Mouse (Mus musculus) left cerebral cortex, postnatal 4 days (tissue): ENCODE measurements around the gene Cdc42se1. TPM values are rescaled to one million over a fixed set of nuclear protein-coding genes. Genes with fewer than 3 reads are reported as not detected.
"Not testable (repeated sequence)": the region's sequence is repeated elsewhere in the genome, so short reads cannot be mapped to it uniquely, and the experiment has no call there.

Experiments used
- DNase-seq: peaks from one replicate; pipeline ENCODE4 v3.0.0-alpha.2; 2022
- intact Hi-C: fragments of 180-260 bp; cut with DNase I; formaldehyde crosslinking; loops from one replicate; pipeline ENCODE4 v1.15.1; 2025
- total RNA-seq, 2 experiments: library from RNA; stranded (reverse); gene quantifications; 2 replicates each; pipeline ENCODE4 v1.2.3; 2021

Gene Cdc42se1
- total RNA-seq = 10 to 100 TPM; 62.1 to 62.4 TPM

DNA sequence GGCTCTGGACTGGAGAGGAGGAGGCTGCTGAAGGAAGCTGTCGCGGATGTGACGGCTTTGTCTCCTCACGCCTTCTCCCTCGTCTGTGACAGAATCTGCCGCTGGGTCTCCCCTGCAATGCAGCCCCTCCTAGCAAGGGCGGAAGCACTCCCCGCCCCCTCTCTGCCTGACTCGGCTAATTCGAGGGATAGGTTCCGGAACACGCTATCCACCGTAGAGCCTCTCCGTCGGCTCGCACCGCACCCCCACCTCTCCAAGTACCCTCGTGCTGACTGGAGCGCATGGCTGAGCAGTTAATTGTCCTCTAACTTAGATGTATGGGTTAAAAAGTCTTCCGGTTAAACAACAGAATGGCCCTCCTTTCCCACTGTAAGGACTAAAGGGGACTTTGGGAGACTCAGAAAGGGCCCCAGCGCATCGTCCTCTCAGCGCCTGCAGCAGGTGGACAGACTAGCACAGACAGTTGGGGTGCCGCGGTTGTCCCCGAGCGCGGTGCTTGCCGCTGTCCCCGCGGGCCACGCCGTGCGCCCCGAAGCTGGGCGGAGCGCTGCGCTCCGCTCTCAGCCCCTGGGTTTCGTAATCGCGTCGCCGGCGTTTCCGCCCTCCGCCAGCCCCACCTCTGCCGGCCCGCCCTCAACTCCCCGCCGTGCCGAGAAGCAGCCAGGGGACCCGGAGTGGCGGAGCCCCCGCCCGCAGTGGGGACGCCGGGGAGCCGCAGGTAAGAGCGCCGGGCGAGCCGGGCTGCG, at the start of gene Cdc42se1:
Gene Cdc42se1, plus strand, starts transcription at position 585 of the 746 bp plus-strand sequence.
- intact Hi-C loops = loop anchor here (5.0 kb wide), 1 partner anchor 54 kb away; the partner anchor contains the start of genes Mindy1 and Prune1
- peak; percentile 92 for DNase-seq

DNA sequence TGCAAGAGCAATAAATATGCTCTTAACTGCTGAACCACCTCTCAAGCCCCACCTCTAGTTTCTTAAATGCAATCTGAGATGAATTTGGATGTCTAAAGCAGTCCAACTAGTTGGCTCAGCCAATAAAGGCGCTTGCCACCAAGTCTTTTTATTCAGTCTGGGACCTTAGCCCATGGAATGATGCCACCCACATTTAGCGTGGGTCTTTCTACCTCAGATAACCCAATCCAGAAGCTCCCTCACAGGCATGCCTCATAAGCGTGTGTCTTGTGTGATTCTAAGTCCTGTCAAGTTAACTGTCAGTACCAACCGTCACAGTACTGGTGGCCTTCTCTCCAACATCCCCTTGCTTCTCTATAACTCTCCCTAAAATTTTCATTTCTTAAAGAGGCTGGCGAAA, 49.6 kb upstream of the Cdc42se1 start:
- DNase-seq = no peak
- intact Hi-C loops = no loop called here

DNA sequence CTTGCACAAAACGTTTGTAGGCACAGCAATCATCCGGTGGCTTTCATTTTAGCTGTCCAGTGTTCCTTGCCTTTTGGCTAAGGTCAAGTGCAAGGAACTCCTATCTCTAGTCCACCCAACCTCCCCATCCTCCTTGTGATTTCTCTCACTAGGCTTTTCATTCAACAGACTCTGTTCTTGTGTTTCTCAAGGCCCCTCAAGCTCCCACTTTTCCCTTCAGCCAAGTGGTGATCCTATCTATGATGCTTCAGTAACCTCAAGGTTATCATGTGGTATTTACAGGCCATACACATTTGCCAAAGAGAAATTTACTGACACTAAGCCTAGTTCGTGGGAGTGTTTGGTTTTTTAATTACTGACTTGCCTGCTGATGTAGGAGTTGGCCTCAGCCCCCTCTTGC, 48.6 kb upstream of the Cdc42se1 start:
- no peak for DNase-seq
- intact Hi-C loops = no loop called here

DNA sequence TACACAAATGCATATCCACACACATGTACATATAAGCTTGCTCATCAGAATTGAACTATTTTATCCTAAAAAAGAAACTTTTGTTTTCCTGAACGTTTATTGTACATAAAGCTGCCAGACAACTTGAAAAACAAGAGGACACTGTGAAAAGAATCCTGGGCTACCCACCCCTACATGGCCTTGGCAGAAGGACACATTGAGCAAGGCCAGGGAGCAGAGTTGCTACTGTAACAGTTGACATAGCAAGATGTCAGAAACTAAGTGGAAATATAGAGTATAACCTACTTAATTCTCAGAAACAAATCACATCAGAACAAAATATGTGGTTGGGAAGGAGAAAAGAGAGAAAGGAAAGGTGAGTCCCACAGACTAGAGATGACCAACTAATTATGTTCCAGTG, 46.7 kb upstream of the Cdc42se1 start:
- no peak for DNase-seq
- intact Hi-C loops = no loop called here

DNA sequence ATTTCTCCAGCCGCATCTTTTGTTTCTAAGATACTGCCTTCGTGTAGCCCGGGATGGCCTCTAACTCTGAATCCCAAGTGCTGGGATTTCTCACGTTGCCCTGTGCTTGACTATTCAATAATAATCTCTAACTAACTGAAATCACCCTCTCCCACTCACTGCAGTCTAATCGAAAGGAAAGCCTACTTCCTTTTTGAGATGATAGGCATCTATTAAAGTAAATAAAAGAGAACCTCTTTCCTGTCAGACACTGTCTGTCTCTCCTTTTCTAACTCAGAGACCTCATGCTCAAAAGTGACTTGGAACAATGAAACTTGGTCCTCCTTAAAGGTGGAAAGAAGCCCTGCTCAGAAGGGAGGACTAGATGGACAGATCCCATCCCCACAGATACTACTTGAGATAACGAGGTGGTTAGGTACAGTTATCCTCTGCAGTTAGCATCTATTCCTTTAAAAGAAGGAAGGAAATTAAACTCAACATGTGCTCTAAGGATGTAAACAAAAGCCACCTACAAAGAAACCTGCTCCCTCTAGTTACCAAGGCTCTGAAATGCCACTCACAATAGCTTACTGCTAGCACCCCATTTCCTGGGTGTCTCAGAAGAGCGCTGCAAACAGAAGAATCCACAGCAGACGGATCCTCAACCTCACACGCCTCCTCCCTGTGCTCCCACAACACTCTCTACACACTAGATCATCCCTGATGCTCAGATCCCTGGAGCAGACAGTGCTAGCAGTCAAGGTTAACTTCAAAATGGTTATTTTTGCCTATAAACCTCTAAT, 43.5 kb upstream of the Cdc42se1 start:
- intact Hi-C loops = no loop called here
- DNase-seq = no peak

DNA sequence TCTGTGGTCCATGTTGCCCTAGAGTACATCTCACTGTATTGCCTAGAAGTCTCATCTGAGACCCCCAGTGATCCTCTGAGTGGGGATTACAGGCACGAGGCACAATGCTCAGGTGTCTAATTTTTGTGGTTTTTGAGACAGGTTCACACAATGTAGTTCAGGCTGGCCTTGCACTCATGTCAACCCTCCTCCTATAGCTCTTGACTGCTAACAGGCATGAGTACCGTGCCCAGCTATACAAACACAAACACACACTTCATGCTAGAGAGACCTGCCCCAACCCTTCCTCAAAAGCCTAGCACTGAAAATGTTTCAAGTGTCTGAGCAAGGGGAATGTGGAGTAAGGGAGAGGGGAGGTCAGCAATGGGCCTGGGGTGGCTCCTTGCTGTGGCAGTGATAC, 42.4 kb upstream of the Cdc42se1 start:
- intact Hi-C loops = no loop called here
- DNase-seq = no peak

DNA sequence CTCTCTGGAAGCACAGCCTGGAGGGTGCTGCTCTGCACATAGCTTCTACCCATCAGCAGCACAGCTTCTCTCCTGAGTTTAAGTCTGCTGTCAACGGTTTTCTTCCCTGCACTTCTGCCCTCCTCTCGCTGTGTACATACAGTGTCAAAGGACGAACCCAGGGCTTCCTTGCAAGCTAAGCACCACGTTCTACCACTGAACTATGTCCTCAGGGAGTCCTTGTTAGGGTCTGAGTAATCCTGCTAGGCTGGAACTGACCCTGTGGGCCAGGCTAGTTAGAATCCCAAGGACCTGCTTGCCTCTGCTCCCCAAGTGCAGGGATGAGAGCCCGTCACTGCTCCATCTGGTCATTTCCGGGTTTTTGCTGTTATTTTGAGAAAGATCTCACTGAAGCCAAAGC, 41.6 kb upstream of the Cdc42se1 start:
- no peak for DNase-seq

DNA sequence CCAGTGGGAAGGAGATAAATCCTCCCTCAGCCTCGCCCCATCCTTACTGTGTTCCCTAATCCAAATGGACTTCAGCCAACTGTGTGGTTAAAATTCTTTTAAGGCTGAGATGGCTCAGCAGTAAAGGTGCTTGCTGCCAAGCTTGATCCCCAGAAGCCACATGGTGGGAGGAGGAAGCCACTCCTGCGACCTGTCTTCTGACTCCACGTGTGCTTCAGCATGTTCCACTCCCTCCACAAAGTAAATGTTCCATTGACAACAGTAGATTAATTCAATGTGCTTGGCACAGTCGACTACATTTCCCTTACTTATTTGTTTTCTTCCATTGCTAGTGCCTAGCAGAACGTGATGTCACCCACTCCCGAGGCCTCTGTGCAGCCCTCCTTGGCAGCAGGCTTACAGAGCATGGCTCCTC, 33.8 kb upstream of the Cdc42se1 start:
- no peak for DNase-seq
- intact Hi-C loops = no loop called here

More for the DNA sequence above, 41.6 kb upstream of the Cdc42se1 start:
- intact Hi-C loops = no loop called here

DNA sequence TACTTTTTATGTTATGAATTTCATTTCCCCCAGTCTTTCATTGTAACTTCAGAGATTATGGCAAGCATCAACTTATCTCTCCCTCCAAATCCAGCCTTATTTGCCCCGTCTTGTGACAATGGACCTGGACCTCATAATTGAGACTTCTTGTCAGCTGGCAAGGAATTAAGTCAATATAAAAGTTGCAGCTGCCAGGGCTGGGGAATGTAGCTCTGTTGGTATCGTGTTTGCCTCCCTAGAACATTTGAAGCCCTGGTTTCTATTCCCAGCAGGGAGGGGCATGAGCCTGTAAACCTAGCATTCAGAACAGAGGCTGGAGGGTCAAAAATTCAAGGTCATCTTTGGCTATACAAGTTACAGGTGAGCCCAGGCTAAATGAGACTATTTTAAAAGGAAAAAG, 32.8 kb upstream of the Cdc42se1 start:
- intact Hi-C loops = no loop called here

DNA sequence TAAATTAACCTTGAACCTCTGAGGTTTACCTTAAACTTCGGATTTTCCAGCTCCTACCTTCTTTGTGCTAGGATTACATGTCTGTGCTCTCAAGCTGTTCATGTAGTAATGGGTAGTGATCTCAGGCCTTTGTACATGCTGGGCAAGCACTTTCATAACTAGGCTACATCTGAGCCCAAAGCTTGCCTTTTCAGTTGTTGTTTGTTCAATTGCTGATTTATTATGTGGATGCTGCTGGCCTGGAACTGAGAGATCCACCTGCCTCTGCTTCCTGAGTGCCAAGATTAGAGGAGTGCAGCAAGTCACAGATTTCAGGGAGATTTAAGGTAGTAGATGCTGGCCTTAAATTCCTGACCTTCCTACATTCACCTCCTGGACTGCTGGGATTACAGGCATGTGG, 29.4 kb upstream of the Cdc42se1 start:
- intact Hi-C loops = no loop called here
- no peak for DNase-seq

More for the DNA sequence above, 32.8 kb upstream of the Cdc42se1 start:
- no peak for DNase-seq

DNA sequence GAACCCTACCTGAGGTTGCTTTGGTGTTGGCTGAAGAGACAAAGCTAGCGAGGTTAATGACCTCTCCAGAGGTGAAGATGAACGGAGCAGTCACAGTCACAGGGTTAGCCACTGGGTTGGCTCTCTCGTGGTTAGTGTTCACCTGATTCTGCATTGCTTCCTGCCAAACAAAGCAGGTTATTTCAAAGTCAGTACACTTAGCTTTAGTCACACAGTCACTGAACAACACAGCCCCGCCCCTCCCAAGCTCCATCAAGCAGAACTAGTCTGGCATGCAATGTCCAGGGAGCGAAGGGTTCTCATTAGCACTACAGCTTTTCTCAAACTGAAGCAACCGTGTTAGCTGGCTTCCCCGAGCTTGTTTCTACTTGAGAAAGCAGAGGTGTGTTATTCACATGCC, 28.4 kb upstream of the Cdc42se1 start:
- DNase-seq = no peak
- intact Hi-C loops = no loop called here

DNA sequence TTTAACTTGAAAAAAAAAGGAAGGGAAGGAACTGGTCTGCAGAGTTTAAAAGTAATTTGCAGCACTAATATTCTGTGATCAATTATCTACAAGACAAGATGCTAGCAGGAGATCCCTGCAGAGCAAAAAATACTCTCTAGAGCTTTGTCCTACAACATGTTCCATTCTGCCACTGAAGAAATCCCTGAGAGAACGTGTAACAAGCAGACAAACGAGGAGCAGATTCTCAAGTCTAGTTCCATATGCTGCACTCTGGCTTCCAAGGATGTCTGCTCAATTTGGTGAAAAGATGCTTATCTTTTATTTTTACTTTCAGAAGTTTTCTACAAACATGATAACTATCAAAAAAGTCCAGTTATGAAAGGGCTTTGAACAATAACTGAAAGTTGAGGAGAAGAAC, 28.0 kb upstream of the Cdc42se1 start:
- intact Hi-C loops = no loop called here

DNA sequence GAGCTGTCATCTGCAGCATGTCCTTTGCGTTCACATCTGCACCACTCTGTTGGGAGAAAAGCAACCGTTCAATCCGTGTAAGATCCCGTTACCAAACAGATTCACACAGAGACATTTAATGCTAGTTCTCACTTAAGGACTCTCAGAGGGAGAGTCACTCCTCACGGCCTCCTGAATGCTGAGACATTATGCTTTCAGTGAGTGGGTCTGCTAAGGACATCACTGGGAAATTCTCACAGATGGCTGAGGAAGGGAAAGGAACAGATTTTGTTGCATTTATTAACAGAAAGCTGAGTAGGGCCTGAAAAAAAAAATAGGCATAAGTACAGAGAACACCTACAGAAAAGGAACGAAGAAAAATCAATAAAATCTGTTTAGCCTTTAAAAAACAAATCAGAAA, 24.7 kb upstream of the Cdc42se1 start:
- no peak for DNase-seq
- intact Hi-C loops = no loop called here

More for the DNA sequence above, 28.0 kb upstream of the Cdc42se1 start:
- no peak for DNase-seq

DNA sequence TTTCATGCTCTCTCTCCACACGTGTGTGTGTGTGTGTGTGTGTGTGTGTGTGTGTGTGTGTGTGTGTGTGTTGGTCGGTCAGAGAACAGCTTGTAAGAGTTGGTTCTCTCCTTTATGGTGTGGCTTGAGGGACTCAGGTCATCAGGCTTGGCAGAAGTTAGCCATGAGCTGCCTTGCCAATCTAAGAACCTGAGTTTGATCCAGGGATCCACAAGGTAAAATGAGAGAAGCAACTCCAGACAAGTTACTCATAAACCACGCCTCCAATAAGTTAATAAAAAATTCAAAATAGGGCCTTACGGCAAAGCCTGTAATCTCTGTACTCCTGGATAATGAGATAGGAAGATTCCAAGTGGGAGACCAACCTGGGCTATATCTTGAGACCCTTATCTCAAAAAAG, 20.2 kb upstream of the Cdc42se1 start:
- no peak for DNase-seq
- intact Hi-C loops = no loop called here

DNA sequence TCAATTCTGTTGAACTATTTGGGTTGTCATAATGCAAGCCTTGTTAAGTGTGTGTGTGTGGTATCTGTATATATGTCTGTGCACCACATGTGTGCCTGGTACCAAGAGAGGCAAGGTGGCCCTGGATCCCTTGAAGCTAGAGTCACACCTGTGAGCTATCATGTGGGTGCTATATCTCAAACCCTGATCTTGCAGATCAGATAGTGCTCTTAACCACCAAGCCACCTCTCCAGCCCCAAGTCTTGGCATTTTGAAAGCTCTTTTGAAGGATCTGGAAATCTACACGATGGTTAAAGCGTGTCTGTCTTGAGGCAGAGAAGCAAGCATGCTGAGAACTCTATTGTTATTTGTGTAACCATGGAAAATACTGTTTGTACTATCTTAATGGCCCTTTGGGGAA, 17.9 kb upstream of the Cdc42se1 start:
- intact Hi-C loops = no loop called here

DNA sequence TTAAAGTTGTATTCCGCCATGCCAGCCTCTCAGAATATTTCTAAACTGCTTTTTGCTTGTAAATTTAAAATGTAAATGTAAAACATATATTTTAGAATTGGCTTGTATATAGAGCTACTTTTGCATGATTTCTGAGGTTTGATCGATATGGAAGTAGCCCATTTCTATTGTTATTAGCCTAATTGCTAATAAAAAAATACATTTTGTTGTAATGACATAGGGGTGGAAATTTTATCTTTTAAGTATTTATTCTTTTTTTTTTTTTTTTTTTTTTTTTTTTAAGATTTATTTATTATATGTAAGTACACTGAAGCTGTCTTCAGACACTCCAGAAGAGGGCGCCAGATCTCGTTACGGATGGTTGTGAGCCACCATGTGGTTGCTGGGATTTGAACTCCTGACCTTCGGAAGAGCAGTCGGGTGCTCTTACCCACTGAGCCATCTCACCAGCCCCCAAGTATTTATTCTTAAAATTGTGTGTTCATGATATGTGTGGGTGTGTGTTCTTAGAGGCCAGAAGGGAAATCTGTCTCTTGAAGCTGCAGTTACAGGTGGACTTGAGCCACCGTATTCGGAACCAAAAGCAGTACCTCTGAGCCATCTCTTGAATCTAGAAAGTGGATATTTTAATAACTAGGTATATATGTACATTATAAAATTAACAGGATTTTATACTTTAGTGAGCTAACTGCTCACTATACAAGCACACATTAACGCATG, 15.5 kb upstream of the Cdc42se1 start:
- intact Hi-C loops, DNase-seq: not testable (repeated sequence)

More for the DNA sequence above, 17.9 kb upstream of the Cdc42se1 start:
- no peak for DNase-seq

DNA sequence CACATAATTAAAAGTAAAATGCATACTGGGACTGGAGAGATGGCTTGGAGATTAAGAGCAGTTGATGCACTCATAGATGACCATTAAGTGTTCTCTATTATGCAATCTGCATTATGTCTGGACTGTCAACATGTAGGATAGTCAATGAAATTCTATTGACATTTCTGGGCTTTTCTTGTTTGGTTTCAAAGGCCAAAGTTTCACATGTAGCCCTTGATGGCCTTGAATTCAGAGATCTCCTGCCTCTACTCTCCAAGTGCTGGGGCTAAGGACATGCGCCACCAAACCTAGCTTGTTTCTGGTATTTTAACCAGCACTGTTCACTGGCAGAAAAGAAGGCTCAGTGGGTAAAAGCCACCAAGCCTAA, 14.9 kb upstream of the Cdc42se1 start:
- intact Hi-C loops = no loop called here

DNA sequence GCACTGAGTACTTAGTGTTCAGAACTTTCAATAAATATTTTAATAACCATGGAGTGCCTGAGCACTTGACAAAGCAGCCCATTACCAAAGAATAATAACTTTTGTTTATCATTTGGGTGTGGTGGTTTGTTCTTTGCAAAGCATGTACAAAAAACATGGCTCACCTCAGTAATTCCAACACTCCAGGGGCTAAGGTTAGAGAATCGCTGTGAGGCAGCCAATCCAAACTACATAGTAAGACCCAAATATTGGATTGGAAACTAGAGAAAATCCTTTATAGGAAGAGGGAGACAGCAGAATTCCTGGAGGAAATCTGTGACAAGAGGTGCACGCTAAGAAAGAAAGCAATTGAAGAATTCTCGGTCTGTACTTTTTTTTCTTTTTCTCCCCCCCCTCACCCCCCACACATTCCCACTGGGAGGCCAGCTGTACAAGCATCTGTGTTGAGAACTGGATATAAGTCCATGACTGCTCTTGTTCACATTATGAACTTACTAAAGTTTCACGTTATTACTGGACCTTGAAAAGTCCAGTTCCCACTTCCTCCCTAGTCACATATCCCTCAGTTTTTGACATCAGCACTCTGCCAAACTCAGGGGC, 11.8 kb upstream of the Cdc42se1 start:
- DNase-seq = no peak
- intact Hi-C loops = loop anchor here (2.0 kb wide), 1 partner anchor 74 kb away; the partner anchor contains the start of gene Tnfaip8l2

More for the DNA sequence above, 14.9 kb upstream of the Cdc42se1 start:
- no peak for DNase-seq

DNA sequence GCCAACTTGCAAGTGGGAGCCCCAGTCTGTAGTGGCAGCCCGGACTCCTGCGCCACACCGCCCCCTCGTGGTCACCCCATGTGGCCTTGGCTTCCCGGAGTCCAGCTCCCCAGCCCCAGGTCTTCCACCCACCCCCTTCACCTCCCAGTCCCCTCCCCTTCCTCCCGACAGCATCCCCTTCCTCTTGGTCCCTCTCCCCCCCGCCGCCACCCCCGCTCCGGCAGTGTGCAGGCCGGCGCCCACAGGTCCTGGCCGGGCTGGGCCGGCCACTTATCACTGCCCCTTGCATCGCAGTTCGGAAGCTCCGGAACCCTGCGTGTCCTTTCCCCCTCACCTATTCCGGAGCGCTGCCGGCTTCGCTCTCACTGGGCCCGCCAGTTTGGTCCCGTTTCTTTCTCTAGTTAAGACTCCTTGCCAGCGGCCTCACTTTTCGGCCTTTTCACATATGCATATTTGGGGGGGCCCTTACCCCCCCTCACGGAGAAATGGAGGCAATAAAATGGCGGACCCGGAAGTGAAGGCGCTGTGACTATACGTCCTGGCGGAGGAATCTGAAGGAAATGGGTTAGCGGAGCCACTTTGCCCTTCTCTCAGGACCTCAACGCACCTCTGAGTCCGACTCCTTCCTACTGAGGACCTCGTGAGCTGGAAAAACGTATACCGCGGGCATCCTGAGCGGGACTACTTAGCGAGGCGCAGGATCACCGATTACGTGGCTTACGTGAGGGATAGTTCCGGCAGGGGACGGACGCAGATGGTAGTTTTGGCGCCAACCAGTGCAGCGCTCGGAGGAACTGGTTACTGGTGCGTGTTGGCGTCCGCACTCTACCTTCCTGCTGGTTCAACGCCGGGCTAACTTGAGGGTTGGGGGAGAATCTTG, 11.0 kb upstream of the Cdc42se1 start, which contains the start of gene Gabpb2:
Gene Gabpb2, minus strand, starts transcription at position 662 of the 880 bp plus-strand sequence.
- peak; percentile 96 for DNase-seq
- intact Hi-C loops = loop anchor here (2.0 kb wide), 1 partner anchor 75 kb away; the partner anchor contains the start of gene Tnfaip8l2
